Mouse (Mus musculus) heart, postnatal 0 days (tissue): ENCODE measurements around the gene Nup210l. TPM values are rescaled to one million over a fixed set of nuclear protein-coding genes. Genes with fewer than 3 reads are reported as not detected.

Source experiments
- ATAC-seq: fragments of 200-750 bp; cut with Nextera tagmentation; 2 replicates; pipeline ENCODE4 v1.8.0; 2017; ENCODE audit warnings: low read depth, moderate number of reproducible peaks, moderate library complexity; ENCODE audit not compliant: insufficient read depth
- DNase-seq: peaks from one replicate; pipeline ENCODE4 v3.0.0-alpha.2; 2016; ENCODE audit warnings: low spot score
- H3K27ac ChIP-seq: fragments of 300-500 bp; sonication (generic); 2 replicates; pipeline ENCODE4 v1.5.1; 2014; ENCODE audit warnings: low read depth, mild to moderate bottlenecking
- H3K27me3 ChIP-seq: fragments of 300-500 bp; sonication (generic); 2 replicates; pipeline ENCODE4 v1.6.1; 2014; ENCODE audit warnings: low read length, mixed read lengths; ENCODE audit not compliant: control insufficient read depth, insufficient read depth
- H3K36me3 ChIP-seq: fragments of 300-500 bp; sonication (generic); replicated peaks from 2 replicates; pipeline ENCODE4 v1.6.1; 2014; ENCODE audit warnings: low read length, mixed read lengths; ENCODE audit not compliant: control insufficient read depth, insufficient read depth
- H3K4me1 ChIP-seq: fragments of 300-500 bp; sonication (generic); 2 replicates; pipeline ENCODE4 v1.6.1; 2014; ENCODE audit warnings: antibody characterized with exemption; ENCODE audit not compliant: control insufficient read depth, insufficient read depth
- H3K4me2 ChIP-seq: fragments of 300-500 bp; sonication (generic); 2 replicates; pipeline ENCODE4 v1.6.1; 2014; ENCODE audit warnings: low read depth, mild to moderate bottlenecking, low read length, moderate library complexity
- H3K4me3 ChIP-seq: fragments of 300-500 bp; sonication (generic); 2 replicates; pipeline ENCODE4 v1.5.1; 2014; ENCODE audit warnings: low read depth, low read length
- H3K9ac ChIP-seq: fragments of 300-500 bp; sonication (generic); replicated peaks from 2 replicates; pipeline ENCODE4 v1.6.1; 2014; ENCODE audit warnings: low read depth, low read length, mixed read lengths
- H3K9me3 ChIP-seq: fragments of 300-500 bp; sonication (generic); replicated peaks from 2 replicates; pipeline ENCODE4 v1.6.1; 2016; ENCODE audit warnings: low read length; ENCODE audit not compliant: control insufficient read depth
- CTCF ChIP-seq: IDR thresholded peaks from 2 replicates; pipeline ENCODE4 v1.5.1; 2016; ENCODE audit warnings: antibody characterized with exemption, control low read depth, low read depth
- EP300 ChIP-seq: IDR thresholded peaks from 2 replicates; pipeline ENCODE4 v1.6.1; 2016; ENCODE audit warnings: antibody characterized with exemption, low read depth
- WGBS: fragments of 180-500 bp; shearing (Covaris S2); extraction: QIAGEN DNeasy Blood & Tissue Kit; methylation state at CpG from one replicate; pipeline ENCODE4 v1.1.7; 2014; 5-methylcytosine and 5-hydroxymethylcytosine counted together
- polyA plus RNA-seq: library from polyadenylated mRNA; unstranded; fragments of >200 nt; fragmentation: Nextera tagmentation; extraction: Ambion mirVana; gene quantifications from 2 replicates; pipeline ENCODE4 v1.2.1, GENCODE M21; 2015
- total RNA-seq: library from RNA; depleted of rRNA; stranded (reverse); fragments of >200 nt; gene quantifications from 2 replicates; pipeline ENCODE4 v1.2.3, GENCODE M21; 2014; ENCODE audit warnings: low replicate concordance; rRNA removed

Gene Nup210l
- 0.04 and 0.27 TPM in 2 replicates for total RNA-seq
- polyA plus RNA-seq, result 0.04 TPM in 1 of 2 replicates, not detected in the other

DNA sequence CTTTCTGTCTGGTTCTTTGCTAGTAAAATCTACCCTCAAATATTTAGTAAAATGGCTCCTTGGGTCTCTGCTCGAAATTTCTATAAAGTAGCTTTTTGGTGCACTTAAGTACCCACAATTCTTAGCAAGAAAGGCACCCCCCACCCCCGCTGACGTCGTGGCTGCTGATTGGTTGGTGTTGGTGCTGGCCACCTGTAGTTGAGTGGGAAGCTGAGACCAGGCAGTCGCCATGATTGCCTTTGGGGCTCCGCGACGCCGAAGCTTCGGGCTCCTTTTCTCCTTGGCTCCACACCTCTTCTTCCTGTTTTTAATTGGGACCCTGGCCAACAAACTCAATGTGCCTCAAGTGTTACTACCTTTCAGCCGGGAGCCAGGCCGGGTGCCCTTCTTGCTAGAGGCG lies at the start of gene Nup210l:
Nup210l (plus strand) TSS at position 195 of the 400 bp plus-strand sequence.
- peaks cover 15% of the 10 kb centered on the region for H3K36me3 ChIP-seq
- DNase-seq (no peak), ATAC-seq (no peak)
- no peak within 1 kb of the TSS for H3K4me2 ChIP-seq
- no peak within 1 kb of the TSS for H3K27ac ChIP-seq
- WGBS, result 81% methylated on average over 13 of the region's 13 CpGs
- no peak within 1 kb of the TSS for H3K9ac ChIP-seq
- TF ChIP-seq CTCF (no peak), EP300 (no peak)
- H3K9me3 ChIP-seq, result no peaks in the 10 kb centered on the region
- H3K27me3 ChIP-seq, result no peaks in the 10 kb centered on the region
- H3K4me3 ChIP-seq, result no peak within 1 kb of the TSS
- H3K4me1 ChIP-seq, result no peaks in the 10 kb centered on the region

DNA sequence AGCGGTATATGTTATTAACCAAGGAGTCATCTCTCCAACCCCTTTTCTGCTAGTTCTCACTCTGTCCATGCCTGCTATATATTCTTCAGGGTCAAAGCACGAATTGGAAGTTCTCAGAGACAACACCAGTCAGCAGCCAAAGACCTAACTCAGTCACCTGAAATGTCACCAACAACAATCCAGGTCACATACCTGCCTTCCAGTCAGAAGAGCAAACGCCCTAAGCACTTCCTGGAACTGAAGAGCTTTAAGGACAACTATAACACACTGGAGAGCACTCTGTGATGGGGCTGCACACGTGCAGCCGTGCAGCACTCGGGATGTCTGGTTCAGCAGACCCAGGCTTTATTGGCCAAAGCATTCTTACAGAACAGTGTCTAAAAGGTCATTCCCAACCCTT lies 42.4 kb upstream of the Nup210l start:
- DNase-seq, result no peak
- Histone ChIP-seq H3K4me1 (no peaks in the 10 kb centered on the region), H3K9ac (no peak overlapping the region), H3K9me3 (no peaks in the 10 kb centered on the region), H3K4me2 (no peak overlapping the region), H3K27me3 (no peaks in the 10 kb centered on the region), H3K36me3 (peaks cover 54% of the 10 kb centered on the region), H3K27ac (no peak overlapping the region), H3K4me3 (no peak overlapping the region)
- no peak for TF ChIP-seq CTCF
- no peak for TF ChIP-seq EP300
- ATAC-seq, result no peak
- WGBS, result 87% methylated on average over 6 of the region's 6 CpGs

DNA sequence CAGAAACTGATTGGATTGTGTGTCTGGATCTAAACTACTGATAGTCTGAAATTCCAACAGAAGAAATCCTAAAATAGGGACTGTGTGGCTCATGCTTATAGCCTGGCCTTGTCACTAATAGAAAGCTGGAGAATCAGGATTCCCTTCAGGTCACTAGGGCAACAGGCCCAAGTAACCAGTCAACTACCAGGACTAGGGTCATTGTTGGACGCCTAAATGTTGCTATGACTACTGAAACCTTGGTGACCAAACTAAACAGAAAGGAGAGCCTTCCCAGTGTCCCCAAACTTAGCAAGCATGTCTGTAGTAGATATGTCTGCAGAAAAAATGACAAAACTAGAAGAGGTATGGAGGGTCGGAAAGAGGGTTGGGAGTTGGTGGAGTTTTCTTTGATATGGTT lies 41.4 kb upstream of the Nup210l start:
- Histone ChIP-seq H3K27ac (no peak overlapping the region), H3K36me3 (peaks cover 46% of the 10 kb centered on the region), H3K4me3 (no peak overlapping the region), H3K4me1 (no peaks in the 10 kb centered on the region), H3K4me2 (no peak overlapping the region), H3K9ac (no peak overlapping the region), H3K9me3 (no peaks in the 10 kb centered on the region), H3K27me3 (no peaks in the 10 kb centered on the region)
- no peak for DNase-seq
- 0 out of 2 replicates have a peak, but pooled peaks have one; percentile 14 for ATAC-seq
- 40% methylated on average over 2 of the region's 2 CpGs for WGBS
- no peak for TF ChIP-seq EP300
- TF ChIP-seq CTCF, result no peak

GRCm38 (mm10) chr3:90064383-90064782 lies 39.5 kb upstream of the Nup210l start:
- H3K36me3 ChIP-seq, result peaks cover 35% of the 10 kb centered on the region
- WGBS, result 71% methylated on average over 3 of the region's 3 CpGs

DNA sequence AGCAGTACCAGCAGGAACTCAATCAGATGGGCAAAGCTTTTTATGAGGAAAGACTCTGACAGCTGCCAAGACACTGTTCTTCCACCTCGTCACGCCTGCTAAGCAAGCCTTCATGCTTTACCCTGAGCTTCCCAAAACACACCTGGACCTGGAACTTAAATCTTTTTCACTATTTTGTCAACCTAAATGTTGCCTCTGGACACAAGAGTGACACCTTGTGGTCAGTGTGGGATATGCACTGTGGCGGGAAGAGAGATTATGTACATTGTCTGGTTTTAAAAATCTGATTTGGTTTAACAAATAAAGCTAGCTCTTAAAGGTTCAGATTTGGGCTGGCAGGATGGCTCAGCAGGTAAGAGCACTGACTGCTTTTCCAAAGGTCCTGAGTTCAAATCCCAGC lies 38.4 kb upstream of the Nup210l start:
- Histone ChIP-seq H3K27ac (no peak overlapping the region), H3K36me3 (peaks cover 30% of the 10 kb centered on the region), H3K4me1 (no peaks in the 10 kb centered on the region), H3K9ac (no peak overlapping the region), H3K4me3 (no peak overlapping the region), H3K27me3 (no peaks in the 10 kb centered on the region), H3K9me3 (no peaks in the 10 kb centered on the region), H3K4me2 (no peak overlapping the region)
- DNase-seq (no peak), ATAC-seq (no peak)
- 59% methylated on average over 3 of the region's 3 CpGs for WGBS
- TF ChIP-seq EP300 (no peak), CTCF (peak; percentile 77)

More at GRCm38 (mm10) chr3:90064383-90064782, 39.5 kb upstream of the Nup210l start:
- no peak overlapping the region for H3K9ac ChIP-seq
- DNase-seq, result no peak
- no peak overlapping the region for H3K4me2 ChIP-seq
- TF ChIP-seq CTCF, result no peak
- no peak for TF ChIP-seq EP300
- no peaks in the 10 kb centered on the region for H3K27me3 ChIP-seq
- H3K27ac ChIP-seq, result no peak overlapping the region
- no peaks in the 10 kb centered on the region for H3K4me1 ChIP-seq
- H3K9me3 ChIP-seq, result no peaks in the 10 kb centered on the region
- no peak for ATAC-seq
- no peak overlapping the region for H3K4me3 ChIP-seq

- DNase-seq (no peak), ATAC-seq (no peak)
- Histone ChIP-seq H3K9ac (no peak overlapping the region), H3K4me2 (no peak overlapping the region), H3K9me3 (no peaks in the 10 kb centered on the region), H3K4me3 (no peak overlapping the region), H3K27ac (no peak overlapping the region), H3K27me3 (no peaks in the 10 kb centered on the region), H3K36me3 (peaks cover 8% of the 10 kb centered on the region), H3K4me1 (no peaks in the 10 kb centered on the region)
- no peak for TF ChIP-seq EP300
- TF ChIP-seq CTCF, result no peak
- WGBS, result 88% methylated on average over 4 of the region's 4 CpGs
Observed at GRCm38 (mm10) chr3:90067851-90068250, 36.1 kb upstream of the Nup210l start.
